Mouse (Mus musculus) hindbrain, postnatal 0 days (tissue): ENCODE results near the gene Palm2. TPM values are rescaled to one million over a fixed set of nuclear protein-coding genes. Genes with fewer than 3 reads are reported as not detected.

Experiments
- ATAC-seq: fragments of 200-750 bp; cut with Nextera tagmentation; 2 replicates; pipeline ENCODE4 v1.8.0; 2017; ENCODE audit warnings: mild to moderate bottlenecking, moderate TSS enrichment, moderate library complexity
- DNase-seq: peaks from one replicate; pipeline ENCODE4 v3.0.0-alpha.2; 2015; ENCODE audit warnings: low spot score
- H3K27ac ChIP-seq: fragments of 300-500 bp; sonication (generic); 2 replicates; pipeline ENCODE4 v1.5.1; 2014; ENCODE audit warnings: mild to moderate bottlenecking
- H3K27me3 ChIP-seq: fragments of 300-500 bp; sonication (generic); 2 replicates; pipeline ENCODE4 v1.6.1; 2014; ENCODE audit warnings: low read length, mixed read lengths; ENCODE audit not compliant: insufficient read depth
- H3K36me3 ChIP-seq: fragments of 300-500 bp; sonication (generic); 2 replicates; pipeline ENCODE4 v1.6.1; 2014; ENCODE audit warnings: low read length, mixed read lengths; ENCODE audit not compliant: insufficient read depth
- H3K4me1 ChIP-seq: fragments of 300-500 bp; sonication (generic); 2 replicates; pipeline ENCODE4 v1.6.1; 2014; ENCODE audit warnings: antibody characterized with exemption, low read length, mixed read lengths; ENCODE audit not compliant: insufficient read depth
- H3K4me2 ChIP-seq: fragments of 300-500 bp; sonication (generic); 2 replicates; pipeline ENCODE4 v1.6.1; 2014; ENCODE audit warnings: low read depth, mild to moderate bottlenecking, low read length, moderate library complexity, mixed read lengths
- H3K4me3 ChIP-seq: fragments of 300-500 bp; sonication (generic); 2 replicates; pipeline ENCODE4 v1.5.1; 2014; ENCODE audit warnings: low read length
- H3K9ac ChIP-seq: fragments of 300-500 bp; sonication (generic); replicated peaks from 2 replicates; pipeline ENCODE4 v1.6.1; 2014; ENCODE audit warnings: mild to moderate bottlenecking, low read length, moderate library complexity, mixed read lengths
- H3K9me3 ChIP-seq: fragments of 300-500 bp; sonication (generic); 2 replicates; pipeline ENCODE4 v1.6.1; 2016; ENCODE audit warnings: low read length, mixed read lengths
- CTCF ChIP-seq: IDR thresholded peaks from 2 replicates; pipeline ENCODE4 v1.5.1; 2016; ENCODE audit warnings: antibody characterized with exemption, control low read depth, low read depth
- WGBS: fragments of 180-500 bp; shearing (Covaris S2); extraction: QIAGEN DNeasy Blood & Tissue Kit; methylation state at CpG from one replicate; pipeline ENCODE4 v1.1.7; 2014; 5-methylcytosine and 5-hydroxymethylcytosine counted together
- polyA plus RNA-seq: library from polyadenylated mRNA; unstranded; fragments of >200 nt; fragmentation: Nextera tagmentation; extraction: Ambion mirVana; gene quantifications from 2 replicates; pipeline ENCODE4 v1.2.1, GENCODE M21; 2015
- total RNA-seq: library from RNA; depleted of rRNA; stranded (reverse); fragments of >200 nt; gene quantifications from 2 replicates; pipeline ENCODE4 v1.2.3, GENCODE M21; 2014

Gene Palm2
- total and polyA plus RNA-seq, 2 experiments from 2014 or later = 15.4 to 19.9 TPM

DNA sequence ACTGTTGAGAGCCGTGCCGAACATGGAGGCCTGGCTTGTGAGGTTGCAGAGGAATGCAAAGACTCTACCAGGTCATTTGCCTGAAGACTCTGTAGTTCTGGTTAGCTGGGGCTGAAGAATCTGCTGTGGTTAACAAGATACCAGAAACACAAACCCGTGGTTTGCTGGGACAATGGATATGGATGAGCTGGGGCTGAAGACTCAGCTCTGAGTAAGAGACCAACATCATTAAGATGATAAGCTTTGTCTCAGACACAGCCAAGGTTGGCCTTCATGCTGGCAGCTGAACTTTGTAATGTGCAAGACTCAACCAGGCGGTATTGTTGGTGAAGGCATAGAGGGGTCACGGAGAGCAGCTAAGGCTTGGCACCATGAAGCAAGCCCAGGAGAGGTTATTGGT lies 18.6 kb downstream of the Palm2 start:
- Histone ChIP-seq H3K9me3 (no peaks in the 10 kb centered on the region), H3K4me2 (no peak overlapping the region), H3K27me3 (no peaks in the 10 kb centered on the region), H3K9ac (no peak overlapping the region), H3K36me3 (no peaks in the 10 kb centered on the region), H3K4me3 (no peak overlapping the region), H3K4me1 (no peaks in the 10 kb centered on the region), H3K27ac (no peak overlapping the region)
- TF ChIP-seq CTCF = no peak
- 97% methylated on average over 5 of the region's 5 CpGs for WGBS
- DNase-seq = no peak
- ATAC-seq = no peak

DNA sequence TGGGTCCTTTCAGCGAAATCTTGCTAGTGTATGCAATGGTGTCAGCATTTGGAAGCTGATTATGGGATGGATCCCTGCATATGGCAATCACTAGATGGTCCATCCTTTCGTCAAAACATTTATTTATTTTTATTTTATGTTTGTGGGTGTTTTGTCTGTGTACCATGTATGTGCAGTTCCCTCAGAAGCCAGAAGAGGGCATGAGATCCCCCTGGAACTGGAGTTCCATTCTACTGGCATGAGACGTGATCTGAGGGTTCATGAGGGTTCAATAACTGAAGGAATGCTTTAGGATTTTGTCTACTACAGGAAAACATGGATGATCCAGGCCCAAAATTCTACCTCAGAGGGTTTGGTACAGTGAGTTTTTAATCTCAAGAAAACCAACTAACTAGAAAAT lies 28.3 kb downstream of the Palm2 start:
- peak; percentile 64 for TF ChIP-seq CTCF
- Histone ChIP-seq H3K4me2 (no peak overlapping the region), H3K36me3 (no peaks in the 10 kb centered on the region), H3K27ac (no peak overlapping the region), H3K4me1 (no peaks in the 10 kb centered on the region), H3K4me3 (no peak overlapping the region), H3K9ac (no peak overlapping the region), H3K9me3 (no peaks in the 10 kb centered on the region), H3K27me3 (no peaks in the 10 kb centered on the region)
- peak; percentile 19 for DNase-seq
- no peak for ATAC-seq
- 45% methylated on average over 2 of the region's 3 CpGs for WGBS

DNA sequence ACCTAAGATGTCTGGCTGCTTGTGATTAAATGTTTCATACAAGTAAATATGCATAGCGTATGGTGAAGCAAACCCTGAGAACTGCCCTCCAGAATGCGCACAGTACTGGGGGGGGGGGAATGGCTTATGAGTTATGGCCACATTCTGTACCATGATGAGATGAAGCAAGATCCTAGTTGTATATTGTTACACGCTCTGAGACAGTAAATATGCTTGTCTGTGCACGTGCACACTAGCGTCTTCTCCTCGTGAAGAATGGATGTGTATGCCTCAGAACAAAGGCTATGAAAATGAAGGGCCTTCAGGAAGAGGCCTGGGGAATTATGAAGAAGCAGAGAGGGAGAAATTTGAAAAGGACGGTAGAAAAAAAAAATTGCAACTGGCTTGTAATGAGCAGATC lies 48.4 kb downstream of the Palm2 start:
- WGBS = 75% methylated on average over 7 of the region's 7 CpGs
- Histone ChIP-seq H3K27me3 (no peaks in the 10 kb centered on the region), H3K9ac (no peak overlapping the region), H3K4me2 (no peak overlapping the region), H3K9me3 (no peaks in the 10 kb centered on the region), H3K4me1 (no peaks in the 10 kb centered on the region), H3K27ac (no peak overlapping the region), H3K36me3 (no peaks in the 10 kb centered on the region), H3K4me3 (no peak overlapping the region)
- DNase-seq (no peak), ATAC-seq (no peak)
- TF ChIP-seq CTCF = no peak

DNA sequence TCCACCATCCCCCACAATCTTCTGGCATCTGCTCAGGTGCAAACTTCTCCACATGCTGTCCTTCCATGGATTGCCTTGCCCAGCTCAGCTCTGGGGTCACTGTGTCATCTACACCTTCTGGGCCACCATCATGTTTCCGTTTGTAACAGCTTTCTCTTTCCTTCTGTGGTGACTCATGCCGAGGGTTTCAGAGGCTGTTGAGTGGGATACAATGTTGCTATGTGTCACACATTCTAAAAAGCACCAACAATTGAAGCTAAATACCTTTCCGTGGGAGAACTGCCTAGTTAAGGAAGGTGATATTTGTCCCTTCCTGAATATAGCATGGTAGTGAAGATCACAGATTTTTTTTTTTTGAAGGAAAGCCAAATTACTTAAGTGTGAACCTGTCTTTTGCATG lies 52.3 kb downstream of the Palm2 start:
- Histone ChIP-seq H3K9ac (no peak overlapping the region), H3K27ac (no peak overlapping the region), H3K36me3 (no peaks in the 10 kb centered on the region), H3K27me3 (no peaks in the 10 kb centered on the region), H3K9me3 (no peaks in the 10 kb centered on the region), H3K4me1 (no peaks in the 10 kb centered on the region), H3K4me2 (no peak overlapping the region), H3K4me3 (no peak overlapping the region)
- WGBS = 79% methylated on average over 3 of the region's 3 CpGs
- no peak for DNase-seq
- no peak for ATAC-seq
- no peak for TF ChIP-seq CTCF

DNA sequence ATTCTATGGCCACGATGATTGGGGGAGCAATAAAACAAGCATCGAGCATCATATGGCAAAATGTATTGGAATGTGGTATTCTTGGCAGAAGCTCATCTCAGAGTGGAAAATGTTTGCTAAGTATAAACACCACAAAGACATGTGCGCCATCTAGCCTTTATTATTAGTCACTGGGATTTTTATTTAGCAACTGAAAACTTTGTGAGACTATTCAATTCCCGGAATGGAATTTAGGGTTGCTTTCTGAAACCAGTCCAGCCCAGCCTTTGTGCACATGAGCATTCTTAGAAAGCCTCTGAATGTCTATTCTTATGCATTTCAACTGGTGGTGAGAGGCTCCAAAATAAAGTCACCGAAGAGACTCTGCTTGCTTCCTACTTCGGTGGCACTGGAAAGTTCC lies 55.8 kb downstream of the Palm2 start:
- Histone ChIP-seq H3K36me3 (no peaks in the 10 kb centered on the region), H3K4me3 (no peak overlapping the region), H3K27me3 (no peaks in the 10 kb centered on the region), H3K4me2 (no peak overlapping the region), H3K27ac (no peak overlapping the region), H3K9me3 (no peaks in the 10 kb centered on the region), H3K9ac (no peak overlapping the region), H3K4me1 (no peaks in the 10 kb centered on the region)
- DNase-seq = no peak
- no peak for TF ChIP-seq CTCF
- ATAC-seq = no peak
- 78% methylated on average over 6 of the region's 6 CpGs for WGBS

DNA sequence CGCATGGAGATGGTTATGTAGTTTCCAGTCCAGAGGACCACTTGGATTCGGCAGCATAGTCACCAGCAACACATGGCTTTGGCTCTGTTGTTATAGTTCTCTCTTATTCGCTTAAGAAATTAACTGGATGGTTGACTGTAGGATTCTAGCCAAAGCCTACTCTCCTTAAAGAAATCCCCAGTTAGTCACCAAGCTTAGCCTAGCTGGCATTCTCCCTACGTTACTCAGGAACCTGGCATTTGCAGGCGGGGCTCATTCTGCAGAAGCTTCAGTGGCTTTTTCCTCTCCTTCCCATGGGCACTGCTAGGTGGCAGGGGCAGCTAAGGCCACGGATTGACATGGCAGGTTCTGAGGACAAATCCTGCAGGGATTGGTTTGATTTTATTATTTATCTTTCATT lies 70.7 kb downstream of the Palm2 start:
- no peaks in the 10 kb centered on the region for H3K27me3 ChIP-seq
- H3K9me3 ChIP-seq = no peaks in the 10 kb centered on the region
- no peak overlapping the region for H3K4me3 ChIP-seq
- no peaks in the 10 kb centered on the region for H3K36me3 ChIP-seq
- no peak for TF ChIP-seq CTCF
- DNase-seq = no peak
- no peak overlapping the region for H3K4me2 ChIP-seq
- H3K4me1 ChIP-seq = no peaks in the 10 kb centered on the region
- 82% methylated on average over 6 of the region's 6 CpGs for WGBS
- no peak for ATAC-seq
- H3K9ac ChIP-seq = no peak overlapping the region
- no peak overlapping the region for H3K27ac ChIP-seq

DNA sequence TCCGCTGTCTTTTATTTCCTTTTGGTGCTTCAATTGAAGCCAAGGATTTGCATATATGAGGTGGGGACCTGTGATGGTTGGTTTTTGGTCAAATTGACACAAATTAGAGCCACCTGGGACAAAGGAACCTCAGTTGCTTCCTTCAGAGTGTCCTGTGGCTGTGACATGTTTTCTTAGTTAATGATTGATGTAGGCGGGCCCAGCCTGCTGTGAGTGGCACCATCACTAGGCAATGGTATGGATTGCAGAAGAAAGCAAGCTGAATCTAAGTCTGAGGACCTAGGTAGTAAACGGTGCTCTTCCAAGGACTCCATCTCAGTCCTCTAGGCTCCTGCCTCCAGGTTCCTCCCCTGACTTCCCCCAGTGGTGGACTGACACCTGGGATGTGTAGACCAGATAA lies 76.5 kb downstream of the Palm2 start:
- Histone ChIP-seq H3K36me3 (no peaks in the 10 kb centered on the region), H3K27ac (no peak overlapping the region), H3K4me3 (no peak overlapping the region), H3K9ac (no peak overlapping the region), H3K9me3 (no peaks in the 10 kb centered on the region), H3K4me1 (no peaks in the 10 kb centered on the region), H3K27me3 (no peaks in the 10 kb centered on the region), H3K4me2 (no peak overlapping the region)
- TF ChIP-seq CTCF = no peak
- 74% methylated on average over 3 of the region's 3 CpGs for WGBS
- DNase-seq (no peak), ATAC-seq (no peak)

DNA sequence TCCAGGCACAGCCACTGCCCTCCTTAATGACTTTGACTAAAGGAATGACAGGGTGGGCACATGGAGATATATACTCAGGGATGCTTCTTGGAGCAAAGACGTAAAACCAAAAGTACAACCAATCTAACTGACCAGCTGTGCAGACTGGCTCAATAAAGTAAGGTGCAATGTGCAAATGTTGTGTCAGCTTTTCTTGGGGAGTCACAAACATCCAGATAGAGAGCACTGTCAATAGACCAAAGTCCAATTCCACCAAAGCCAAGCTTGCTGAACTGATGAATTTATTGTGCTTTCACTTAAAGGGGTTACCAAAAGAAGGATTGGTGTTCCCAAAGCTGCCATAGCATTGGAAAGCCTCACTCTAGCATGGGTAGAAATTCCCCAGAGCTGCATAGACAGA lies 77.7 kb downstream of the Palm2 start:
- Histone ChIP-seq H3K4me1 (no peaks in the 10 kb centered on the region), H3K36me3 (no peaks in the 10 kb centered on the region), H3K4me3 (no peak overlapping the region), H3K27me3 (no peaks in the 10 kb centered on the region), H3K9ac (no peak overlapping the region), H3K27ac (no peak overlapping the region), H3K4me2 (no peak overlapping the region), H3K9me3 (no peaks in the 10 kb centered on the region)
- whole genome bisulfite sequencing = 84% methylated on average over 1 of the region's 1 CpGs
- no peak for DNase-seq
- no peak for TF ChIP-seq CTCF
- no peak for ATAC-seq
